9 mouse cellular contexts compared by ENCODE assay signal in genomic region chr9:4536514-4537150, GRCm38 (mm10).
DNase-seq lines count a peak whose midpoint lies in the region; ATAC-seq and TF ChIP-seq lines count a peak whose summit lies in the region.
"Had no signal": no experiment of that assay in that cellular context is flagged by ENCODE, and none has a peak within 500 bp of the region (broad histone marks: within the 10 kb centered on the region; RNA-seq: fewer than 3 reads in every experiment).

No protein-coding gene starts in this region.

- H3K4me2 ChIP-seq in kidney, postnatal 0 days (ENCODE audit: low read length) = no peak overlapping the region
- H3K4me2 ChIP-seq in forebrain, embryonic 13.5 days = no peak overlapping the region
- no peak overlapping the region for H3K4me2 ChIP-seq in midbrain, embryonic 16.5 days (ENCODE audit: low read length)

- H3K4me3 ChIP-seq in kidney, postnatal 0 days (replicated peaks; ENCODE audit: low read depth, low read length) = no peak overlapping the region
- no peak overlapping the region for H3K4me3 ChIP-seq in forebrain, embryonic 13.5 days
- H3K4me3 ChIP-seq in midbrain, embryonic 16.5 days (ENCODE audit: low read depth, low read length) = no peak overlapping the region

- H3K36me3 ChIP-seq in kidney, postnatal 0 days (ENCODE audit: insufficient read depth, low read length) = no peaks in the 10 kb centered on the region
- no peaks in the 10 kb centered on the region for H3K36me3 ChIP-seq in forebrain, embryonic 13.5 days (ENCODE audit: poor library complexity, severe bottlenecking)
- H3K36me3 ChIP-seq in midbrain, embryonic 16.5 days (ENCODE audit: control insufficient read depth, insufficient read depth, low read length) = no peaks in the 10 kb centered on the region

- H3K27me3 ChIP-seq in kidney, postnatal 0 days (ENCODE audit: insufficient read depth, low read length) = no peaks in the 10 kb centered on the region
- no peaks in the 10 kb centered on the region for H3K27me3 ChIP-seq in forebrain, embryonic 13.5 days
- no peaks in the 10 kb centered on the region for H3K27me3 ChIP-seq in midbrain, embryonic 16.5 days (ENCODE audit: control insufficient read depth, insufficient read depth, low read depth, low read length)

- 93% methylated on average over 6 of the region's 6 CpGs for WGBS in kidney, postnatal 0 days
- WGBS in forebrain, embryonic 13.5 days = 93% methylated on average over 6 of the region's 6 CpGs
- WGBS in midbrain, embryonic 16.5 days = 92% methylated on average over 6 of the region's 6 CpGs

- no peak overlapping the region for H3K9ac ChIP-seq in kidney, postnatal 0 days (ENCODE audit: low read depth, low read length)
- no peak overlapping the region for H3K9ac ChIP-seq in forebrain, embryonic 13.5 days
- H3K9ac ChIP-seq in midbrain, embryonic 16.5 days (ENCODE audit: low read depth, low read length) = no peak overlapping the region

- intact Hi-C loops in gastrocnemius, postnatal 36 days (cut with DNase I) = no loop called here

- H3K9me3 ChIP-seq in kidney, postnatal 0 days (replicated peaks; ENCODE audit: low read length) = no peaks in the 10 kb centered on the region
- H3K9me3 ChIP-seq in forebrain, embryonic 13.5 days (replicated peaks) = no peaks in the 10 kb centered on the region
- H3K9me3 ChIP-seq in midbrain, embryonic 16.5 days (replicated peaks; ENCODE audit: control insufficient read depth, low read length, poor library complexity, severe bottlenecking) = no peaks in the 10 kb centered on the region

- H3K4me1 ChIP-seq in kidney, postnatal 0 days (replicated peaks; ENCODE audit: insufficient read depth, low read length) = no peaks in the 10 kb centered on the region
- no peaks in the 10 kb centered on the region for H3K4me1 ChIP-seq in forebrain, embryonic 13.5 days
- H3K4me1 ChIP-seq in midbrain, embryonic 16.5 days (ENCODE audit: control insufficient read depth, insufficient read depth, low read length) = no peaks in the 10 kb centered on the region

- TF ChIP-seq CTCF in kidney, postnatal 0 days (IDR thresholded peaks at IDR 0.05; ENCODE audit: low read depth) = peak; percentile 69

- peak; percentile 85 for DNase-seq in kidney, postnatal 0 days (ENCODE audit: low spot score)
- DNase-seq in kidney, postnatal 4 days = no peak
- peak; percentile 47 for DNase-seq in R1 (ENCODE audit: low read depth, low spot score)
- no peak for DNase-seq in thymus, postnatal 14 days
- no peak for DNase-seq in layer of hippocampus, adult 11-12 months (ENCODE audit: low spot score)
- DNase-seq in gastrocnemius, postnatal 36 days = no peak
- DNase-seq: heart, adult 11 months had no signal

- H3K27ac ChIP-seq in kidney, postnatal 0 days = no peak overlapping the region
- no peak overlapping the region for H3K27ac ChIP-seq in forebrain, embryonic 13.5 days
- H3K27ac ChIP-seq in midbrain, embryonic 16.5 days (ENCODE audit: low read length) = no peak overlapping the region

- ATAC-seq in kidney, postnatal 0 days (replicated peaks; ENCODE audit: low FRiP score, low read depth) = no peak
- peak; percentile 71 for ATAC-seq in forebrain, embryonic 13.5 days
- peak; percentile 51; the same call in 1 of the 2 replicates for ATAC-seq in midbrain, embryonic 16.5 days

Comparison
In these comparisons a context has a peak if more than half of its experiments do, and no peak if none do; other contexts are left out.
1. DNase-seq: peak in kidney, postnatal 0 days (single experiment) and R1 (single experiment); none in kidney, postnatal 4 days (0 of 2), thymus, postnatal 14 days (single experiment), layer of hippocampus, adult 11-12 months (single experiment) and gastrocnemius, postnatal 36 days (0 of 2).